Mouse (Mus musculus) stomach, postnatal 0 days (tissue): ENCODE measurements around the gene Camkmt.

Source experiments
- CTCF ChIP-seq: IDR thresholded peaks from 2 replicates; pipeline ENCODE4 v1.5.1; 2016; ENCODE audit warnings: antibody characterized with exemption, low read depth, mild to moderate bottlenecking, moderate library complexity
- EP300 ChIP-seq: optimal IDR thresholded peaks from 2 replicates; pipeline ENCODE3; 2016; ENCODE audit warnings: antibody characterized with exemption

DNA sequence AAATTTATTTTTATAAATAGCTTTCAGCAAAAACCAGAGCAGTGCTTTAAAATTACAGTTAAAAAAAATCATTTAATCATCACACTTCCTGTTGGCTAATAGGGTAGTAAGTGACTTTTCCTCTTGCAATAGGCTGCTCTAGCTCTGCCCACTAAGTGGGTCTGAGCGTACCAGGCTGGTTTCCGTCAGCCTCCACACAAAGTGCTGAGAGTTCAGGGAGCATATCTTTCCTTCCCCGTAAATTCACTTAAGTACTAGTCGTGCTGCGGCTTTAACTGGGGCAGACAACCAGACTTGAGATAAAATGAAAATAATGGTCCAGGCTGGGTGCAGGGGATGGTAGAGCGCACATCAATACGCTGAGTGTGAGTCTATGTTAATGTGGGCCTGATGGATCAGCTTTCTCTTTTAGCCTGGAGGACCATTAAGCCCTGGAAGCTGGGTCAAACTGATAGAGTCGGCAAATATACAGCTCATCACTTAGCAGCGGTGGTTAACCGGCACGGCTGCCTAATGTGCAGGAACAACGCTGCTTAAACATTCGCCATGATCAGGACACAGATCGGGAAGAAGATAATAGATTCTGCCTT lies 90.2 kb downstream of the Camkmt start:
- TF ChIP-seq CTCF (no peak), EP300 (no peak)
